Mouse (Mus musculus): Measurements from ENCODE around the gene Dnase1l2. TPM values are rescaled to one million over a fixed set of nuclear protein-coding genes. Genes with fewer than 3 reads are reported as not detected.

The Dnase1l2 gene
- polyA plus RNA-seq, 1 experiment from 2014 or later, result 1.7 TPM

- no peak for ATAC-seq (ENCODE audit: insufficient number of reproducible peaks, low FRiP score, low TSS enrichment, low read depth)
- Histone ChIP-seq H3K4me3 (ENCODE audit: low read depth, low read length) (no peak overlapping the region), H3K9me3 (ENCODE audit: control insufficient read depth, low read length) (no peaks in the 10 kb centered on the region), H3K27ac (replicated peaks; ENCODE audit: low read depth, low read length) (no peak overlapping the region), H3K36me3 (ENCODE audit: control insufficient read depth, insufficient read depth, low read length) (peaks cover 8% of the 10 kb centered on the region; the same call in 1 of the 2 replicates), H3K27me3 (ENCODE audit: control insufficient read depth, insufficient read depth, low read length) (no peaks in the 10 kb centered on the region), H3K4me1 (ENCODE audit: control insufficient read depth, insufficient read depth, low read length) (peaks cover 14% of the 10 kb centered on the region), H3K4me2 (ENCODE audit: low read depth, severe bottlenecking) (no peak overlapping the region), H3K9ac (ENCODE audit: low read length) (no peak overlapping the region)
- no peak for DNase-seq (ENCODE audit: low spot score)
- 95% methylated on average over 20 of the region's 20 CpGs for WGBS
Observed at GRCm38 (mm10) chr17:24481027-24481815, 38.3 kb upstream of the Dnase1l2 start.

GRCm38 (mm10) chr17:24480201-24480826 lies 37.4 kb upstream of the Dnase1l2 start:
- no peak for DNase-seq (ENCODE audit: low spot score)
- Histone ChIP-seq H3K4me1 (ENCODE audit: control insufficient read depth, insufficient read depth, low read length) (peaks cover 9% of the 10 kb centered on the region), H3K9me3 (ENCODE audit: control insufficient read depth, low read length) (no peaks in the 10 kb centered on the region), H3K27ac (replicated peaks; ENCODE audit: low read depth, low read length) (no peak overlapping the region), H3K36me3 (ENCODE audit: control insufficient read depth, insufficient read depth, low read length) (peaks cover 13% of the 10 kb centered on the region), H3K4me2 (ENCODE audit: low read depth, severe bottlenecking) (no peak overlapping the region), H3K27me3 (ENCODE audit: control insufficient read depth, insufficient read depth, low read length) (no peaks in the 10 kb centered on the region), H3K9ac (ENCODE audit: low read length) (no peak overlapping the region), H3K4me3 (ENCODE audit: low read depth, low read length) (no peak overlapping the region)
- ATAC-seq (ENCODE audit: insufficient number of reproducible peaks, low FRiP score, low TSS enrichment, low read depth), result no peak
- 61% methylated on average over 3 of the region's 3 CpGs for WGBS

GRCm38 (mm10) chr17:24479431-24479830 lies 36.5 kb upstream of the Dnase1l2 start:
- H3K9ac ChIP-seq (ENCODE audit: low read length), result no peak overlapping the region
- no peaks in the 10 kb centered on the region for H3K27me3 ChIP-seq (ENCODE audit: control insufficient read depth, insufficient read depth, low read length)
- H3K4me2 ChIP-seq (ENCODE audit: low read depth, severe bottlenecking), result peak overlapping the region; percentile 26; the same call in 1 of the 2 replicates
- H3K9me3 ChIP-seq (ENCODE audit: control insufficient read depth, low read length), result no peaks in the 10 kb centered on the region
- 27% methylated on average over 1 of the region's 1 CpGs for WGBS
- ATAC-seq (ENCODE audit: insufficient number of reproducible peaks, low FRiP score, low TSS enrichment, low read depth) (no peak), DNase-seq (ENCODE audit: low spot score) (no peak)
- H3K4me1 ChIP-seq (ENCODE audit: control insufficient read depth, insufficient read depth, low read length), result peaks cover 8% of the 10 kb centered on the region
- peaks cover 17% of the 10 kb centered on the region for H3K36me3 ChIP-seq (ENCODE audit: control insufficient read depth, insufficient read depth, low read length)
- H3K4me3 ChIP-seq (ENCODE audit: low read depth, low read length), result peak overlapping the region; percentile 82; the same call in 1 of the 2 replicates
- no peak overlapping the region for H3K27ac ChIP-seq (replicated peaks; ENCODE audit: low read depth, low read length)

GRCm38 (mm10) chr17:24478663-24479380 lies 35.9 kb upstream of the Dnase1l2 start, which contains the start of gene Mlst8:
Gene Mlst8, minus strand, starts transcription at chr17:24479078.
- Histone ChIP-seq H3K9me3 (ENCODE audit: control insufficient read depth, low read length) (no peaks in the 10 kb centered on the region), H3K4me3 (ENCODE audit: low read depth, low read length) (peak within 1 kb of the TSS; percentile 82), H3K4me2 (ENCODE audit: low read depth, severe bottlenecking) (peak within 1 kb of the TSS; percentile 58), H3K27me3 (ENCODE audit: control insufficient read depth, insufficient read depth, low read length) (no peaks in the 10 kb centered on the region), H3K27ac (replicated peaks; ENCODE audit: low read depth, low read length) (peak within 1 kb of the TSS; percentile 94), H3K4me1 (ENCODE audit: control insufficient read depth, insufficient read depth, low read length) (peaks cover 8% of the 10 kb centered on the region), H3K9ac (ENCODE audit: low read length) (peak within 1 kb of the TSS; percentile 91), H3K36me3 (ENCODE audit: control insufficient read depth, insufficient read depth, low read length) (peaks cover 21% of the 10 kb centered on the region)
- ATAC-seq (ENCODE audit: insufficient number of reproducible peaks, low FRiP score, low TSS enrichment, low read depth) (peak; percentile 88), DNase-seq (ENCODE audit: low spot score) (peak; percentile 99)
- under 1% methylated on average over 48 of the region's 48 CpGs for WGBS

- Histone ChIP-seq H3K9ac (ENCODE audit: low read length) (peak overlapping the region; percentile 91), H3K4me1 (ENCODE audit: control insufficient read depth, insufficient read depth, low read length) (peaks cover 8% of the 10 kb centered on the region), H3K4me2 (ENCODE audit: low read depth, severe bottlenecking) (peak overlapping the region; percentile 58), H3K4me3 (ENCODE audit: low read depth, low read length) (peak overlapping the region; percentile 82), H3K27me3 (ENCODE audit: control insufficient read depth, insufficient read depth, low read length) (no peaks in the 10 kb centered on the region), H3K27ac (replicated peaks; ENCODE audit: low read depth, low read length) (no peak overlapping the region), H3K9me3 (ENCODE audit: control insufficient read depth, low read length) (no peaks in the 10 kb centered on the region), H3K36me3 (ENCODE audit: control insufficient read depth, insufficient read depth, low read length) (peaks cover 21% of the 10 kb centered on the region)
- 55% methylated on average over 11 of the region's 11 CpGs for WGBS
- ATAC-seq (ENCODE audit: insufficient number of reproducible peaks, low FRiP score, low TSS enrichment, low read depth), result peak; percentile 14; the same call in 1 of the 2 replicates
- no peak for DNase-seq (ENCODE audit: low spot score)
Observed at GRCm38 (mm10) chr17:24477985-24478600, 35.2 kb upstream of the Dnase1l2 start.

GRCm38 (mm10) chr17:24477053-24477984 lies 34.4 kb upstream of the Dnase1l2 start:
- 94% methylated on average over 20 of the region's 20 CpGs for WGBS
- H3K27me3 ChIP-seq (ENCODE audit: control insufficient read depth, insufficient read depth, low read length), result no peaks in the 10 kb centered on the region
- peak overlapping the region; percentile 91; the same call in 1 of the 2 replicates for H3K9ac ChIP-seq (ENCODE audit: low read length)
- H3K27ac ChIP-seq (replicated peaks; ENCODE audit: low read depth, low read length), result no peak overlapping the region
- no peaks in the 10 kb centered on the region for H3K9me3 ChIP-seq (ENCODE audit: control insufficient read depth, low read length)
- peak overlapping the region; percentile 82; the same call in 1 of the 2 replicates for H3K4me3 ChIP-seq (ENCODE audit: low read depth, low read length)
- peak overlapping the region; percentile 58; the same call in 1 of the 2 replicates for H3K4me2 ChIP-seq (ENCODE audit: low read depth, severe bottlenecking)
- DNase-seq (ENCODE audit: low spot score), result no peak
- H3K36me3 ChIP-seq (ENCODE audit: control insufficient read depth, insufficient read depth, low read length), result peaks cover 21% of the 10 kb centered on the region
- ATAC-seq (ENCODE audit: insufficient number of reproducible peaks, low FRiP score, low TSS enrichment, low read depth), result no peak
- H3K4me1 ChIP-seq (ENCODE audit: control insufficient read depth, insufficient read depth, low read length), result peaks cover 8% of the 10 kb centered on the region

GRCm38 (mm10) chr17:24476022-24476776 lies 33.3 kb upstream of the Dnase1l2 start:
- H3K4me3 ChIP-seq (ENCODE audit: low read depth, low read length), result no peak overlapping the region
- peaks cover 17% of the 10 kb centered on the region for H3K4me1 ChIP-seq (ENCODE audit: control insufficient read depth, insufficient read depth, low read length)
- peaks cover 21% of the 10 kb centered on the region for H3K36me3 ChIP-seq (ENCODE audit: control insufficient read depth, insufficient read depth, low read length)

More at GRCm38 (mm10) chr17:24476022-24476776, 33.3 kb upstream of the Dnase1l2 start:
- Histone ChIP-seq H3K27me3 (ENCODE audit: control insufficient read depth, insufficient read depth, low read length) (no peaks in the 10 kb centered on the region), H3K9me3 (ENCODE audit: control insufficient read depth, low read length) (no peaks in the 10 kb centered on the region), H3K4me2 (ENCODE audit: low read depth, severe bottlenecking) (no peak overlapping the region), H3K9ac (ENCODE audit: low read length) (no peak overlapping the region), H3K27ac (replicated peaks; ENCODE audit: low read depth, low read length) (no peak overlapping the region)
- ATAC-seq (ENCODE audit: insufficient number of reproducible peaks, low FRiP score, low TSS enrichment, low read depth) (no peak), DNase-seq (ENCODE audit: low spot score) (no peak)
- WGBS, result 90% methylated on average over 10 of the region's 10 CpGs

All from limb, embryonic 11.5 days (tissue).